Mouse (Mus musculus): Measurements from ENCODE around the gene Kbtbd8. TPM values are rescaled to one million over a fixed set of nuclear protein-coding genes. Genes with fewer than 3 reads are reported as not detected.
A peak's percentile ranks its signal among the peaks of the same experiment; 100 is the strongest.

The Kbtbd8 gene
- polyA plus RNA-seq (2014; fragmentation: Nextera tagmentation; extraction: Ambion mirVana) = 5.2 and 6.5 TPM in 2 replicates

DNA sequence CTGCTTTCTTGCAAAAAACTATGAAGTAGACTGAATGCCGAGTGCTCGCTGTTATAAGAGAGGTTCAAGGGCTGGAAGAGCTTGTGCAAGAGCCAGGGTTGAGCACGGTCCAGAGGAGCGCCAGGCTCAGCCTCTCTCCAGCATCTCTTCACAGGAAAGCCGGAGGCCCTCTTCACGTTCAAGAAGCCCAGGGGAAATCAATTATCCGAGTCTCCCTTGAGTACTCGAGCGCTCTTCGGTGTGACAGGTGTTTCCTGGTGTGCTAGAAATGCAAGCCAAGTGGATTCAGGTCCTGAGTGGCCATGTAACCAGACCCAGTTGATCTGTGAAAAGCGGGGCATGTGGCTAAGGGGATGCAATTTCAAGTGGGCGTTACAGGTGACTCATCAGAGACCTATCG is at the start of gene Kbtbd8:
Gene Kbtbd8 (plus strand): TSS at position 295 of the 400 bp plus-strand sequence.
- no peaks in the 10 kb centered on the region for H3K9me3 ChIP-seq (ENCODE audit: control insufficient read depth, low read length)
- ATAC-seq (ENCODE audit: low FRiP score) = peak; percentile 7; the same call in 1 of the 2 replicates
- peak within 1 kb of the TSS; percentile 87 for H3K27ac ChIP-seq
- H3K4me3 ChIP-seq (replicated peaks; ENCODE audit: low read length) = peak within 1 kb of the TSS; percentile 76
- peaks cover 11% of the 10 kb centered on the region for H3K4me1 ChIP-seq (replicated peaks; ENCODE audit: control insufficient read depth, insufficient read depth, low read length)
- no peaks in the 10 kb centered on the region for H3K27me3 ChIP-seq (ENCODE audit: control insufficient read depth, insufficient read depth, low read length)
- H3K4me2 ChIP-seq (replicated peaks) = peak within 1 kb of the TSS; percentile 85
- H3K9ac ChIP-seq = peak within 1 kb of the TSS; percentile 73
- peaks cover 3% of the 10 kb centered on the region; the same call in 1 of the 2 replicates for H3K36me3 ChIP-seq (replicated peaks; ENCODE audit: control insufficient read depth, insufficient read depth)
- DNase-seq (ENCODE audit: low spot score) = no peak
- WGBS = 30% methylated on average over 13 of the region's 13 CpGs

DNA sequence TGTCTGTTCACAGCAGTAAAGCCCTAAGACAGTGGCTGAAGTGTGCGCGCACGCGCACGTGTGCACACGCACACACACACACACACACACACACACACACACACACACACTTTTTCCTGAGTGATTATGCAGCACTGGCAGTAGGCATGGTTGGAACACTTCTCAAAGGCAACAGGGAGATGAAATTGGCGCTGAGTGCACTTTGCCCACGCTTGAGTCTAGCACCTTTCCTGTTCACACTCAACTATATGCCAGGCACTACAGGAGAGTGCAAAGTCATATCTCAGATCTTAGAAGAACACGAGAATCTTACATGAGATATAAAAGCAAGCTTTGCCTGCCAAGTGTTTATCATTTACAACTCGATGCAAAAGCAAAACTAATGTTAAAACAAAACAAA is 47.3 kb upstream of the Kbtbd8 start:
- Histone ChIP-seq H3K36me3 (replicated peaks; ENCODE audit: control insufficient read depth, insufficient read depth) (no peaks in the 10 kb centered on the region), H3K4me2 (replicated peaks) (no peak overlapping the region), H3K4me1 (replicated peaks; ENCODE audit: control insufficient read depth, insufficient read depth, low read length) (no peaks in the 10 kb centered on the region), H3K9me3 (ENCODE audit: control insufficient read depth, low read length) (peaks cover 12% of the 10 kb centered on the region; the same call in 1 of the 2 replicates), H3K9ac (no peak overlapping the region), H3K4me3 (replicated peaks; ENCODE audit: low read length) (no peak overlapping the region), H3K27me3 (ENCODE audit: control insufficient read depth, insufficient read depth, low read length) (no peaks in the 10 kb centered on the region), H3K27ac (no peak overlapping the region)
- no peak for DNase-seq (ENCODE audit: low spot score)
- no peak for ATAC-seq (ENCODE audit: low FRiP score)
- 92% methylated on average over 10 of the region's 10 CpGs for WGBS

DNA sequence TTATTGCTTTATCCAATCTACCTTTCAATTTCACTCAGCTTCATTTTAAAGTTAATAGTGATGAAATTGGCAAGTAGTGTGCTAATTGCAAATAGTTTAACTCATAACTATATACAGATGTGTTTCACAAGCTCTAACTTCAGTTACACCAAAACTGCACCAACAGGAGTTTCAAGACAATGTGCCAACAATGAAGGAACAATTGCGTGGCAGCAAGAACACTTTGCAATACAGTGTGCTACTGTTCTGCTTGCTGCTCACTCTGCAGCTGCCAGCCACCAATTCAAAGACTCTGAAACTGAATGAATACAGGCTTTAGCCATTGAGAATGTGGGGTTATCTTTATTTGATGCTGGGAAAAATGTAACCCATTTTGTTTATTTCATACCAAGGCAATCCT is 31.8 kb upstream of the Kbtbd8 start:
- no peak overlapping the region for H3K27ac ChIP-seq
- no peak overlapping the region for H3K4me2 ChIP-seq (replicated peaks)
- ATAC-seq (ENCODE audit: low FRiP score) = no peak
- H3K4me1 ChIP-seq (replicated peaks; ENCODE audit: control insufficient read depth, insufficient read depth, low read length) = no peaks in the 10 kb centered on the region
- H3K27me3 ChIP-seq (ENCODE audit: control insufficient read depth, insufficient read depth, low read length) = no peaks in the 10 kb centered on the region
- no peaks in the 10 kb centered on the region for H3K9me3 ChIP-seq (ENCODE audit: control insufficient read depth, low read length)
- WGBS = 58% methylated on average over 1 of the region's 1 CpGs
- no peak overlapping the region for H3K9ac ChIP-seq
- no peak overlapping the region for H3K4me3 ChIP-seq (replicated peaks; ENCODE audit: low read length)
- DNase-seq (ENCODE audit: low spot score) = no peak
- H3K36me3 ChIP-seq (replicated peaks; ENCODE audit: control insufficient read depth, insufficient read depth) = no peaks in the 10 kb centered on the region

DNA sequence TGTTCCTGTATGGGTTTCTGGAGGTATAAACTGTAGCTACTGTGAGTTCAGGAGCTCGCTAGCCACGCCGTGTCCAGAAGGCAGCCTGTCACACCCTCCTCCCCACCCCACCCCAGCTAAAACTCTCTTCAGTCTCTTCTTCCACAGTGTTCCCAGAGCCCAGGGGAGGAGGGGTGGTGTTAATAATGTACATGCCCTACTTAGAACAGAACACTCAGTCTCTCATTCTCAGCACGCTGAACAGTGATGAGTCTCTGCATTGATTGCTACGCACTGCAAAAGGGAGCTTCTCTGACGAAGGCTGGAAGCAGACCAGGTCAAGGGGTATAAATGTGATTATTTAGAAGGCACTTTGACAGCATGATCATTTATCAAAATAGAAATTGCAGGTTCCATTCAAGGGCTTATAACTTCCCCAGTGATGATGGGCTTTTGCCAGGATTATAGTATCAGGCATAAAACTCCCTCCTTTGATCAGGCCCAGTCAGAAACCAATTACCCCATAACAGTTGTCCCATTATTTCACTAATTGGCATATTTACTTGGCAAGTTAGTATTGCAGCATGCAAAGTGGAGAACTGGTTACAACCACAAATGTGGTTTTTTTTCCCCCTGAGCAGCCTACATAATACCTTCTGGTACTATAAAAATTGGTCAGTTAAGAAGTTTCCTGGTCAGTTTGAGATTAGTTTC is 29.7 kb upstream of the Kbtbd8 start:
- H3K36me3 ChIP-seq (replicated peaks; ENCODE audit: control insufficient read depth, insufficient read depth) = no peaks in the 10 kb centered on the region
- ATAC-seq (ENCODE audit: low FRiP score) = no peak
- 75% methylated on average over 6 of the region's 6 CpGs for WGBS
- no peaks in the 10 kb centered on the region for H3K27me3 ChIP-seq (ENCODE audit: control insufficient read depth, insufficient read depth, low read length)
- no peak overlapping the region for H3K27ac ChIP-seq
- H3K9me3 ChIP-seq (ENCODE audit: control insufficient read depth, low read length) = no peaks in the 10 kb centered on the region
- no peaks in the 10 kb centered on the region for H3K4me1 ChIP-seq (replicated peaks; ENCODE audit: control insufficient read depth, insufficient read depth, low read length)
- H3K4me3 ChIP-seq (replicated peaks; ENCODE audit: low read length) = no peak overlapping the region
- no peak for DNase-seq (ENCODE audit: low spot score)
- H3K9ac ChIP-seq = no peak overlapping the region
- no peak overlapping the region for H3K4me2 ChIP-seq (replicated peaks)

DNA sequence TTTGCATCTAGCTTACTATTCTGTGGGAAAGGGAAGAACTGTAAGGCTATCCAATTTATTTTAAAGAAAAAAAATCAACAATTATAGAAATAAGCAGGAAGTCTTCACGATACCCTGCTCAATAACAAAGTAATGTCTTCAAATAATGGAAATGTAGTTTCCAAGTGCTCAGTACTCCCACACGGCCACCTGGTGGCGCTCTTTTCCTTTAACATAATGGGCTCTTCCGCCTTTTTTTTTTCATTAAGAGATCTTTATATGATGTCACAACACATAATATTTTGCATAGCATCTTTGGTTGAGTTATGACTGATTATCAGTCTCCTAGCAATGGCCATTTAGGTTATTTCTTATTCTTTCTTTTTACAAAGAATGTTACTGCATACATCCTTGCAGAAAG is 29.0 kb upstream of the Kbtbd8 start:
- H3K9ac ChIP-seq = no peak overlapping the region
- H3K4me1 ChIP-seq (replicated peaks; ENCODE audit: control insufficient read depth, insufficient read depth, low read length) = no peaks in the 10 kb centered on the region
- DNase-seq (ENCODE audit: low spot score) = no peak
- H3K27me3 ChIP-seq (ENCODE audit: control insufficient read depth, insufficient read depth, low read length) = no peaks in the 10 kb centered on the region
- no peaks in the 10 kb centered on the region for H3K36me3 ChIP-seq (replicated peaks; ENCODE audit: control insufficient read depth, insufficient read depth)
- no peak for ATAC-seq (ENCODE audit: low FRiP score)
- no peaks in the 10 kb centered on the region for H3K9me3 ChIP-seq (ENCODE audit: control insufficient read depth, low read length)
- H3K4me3 ChIP-seq (replicated peaks; ENCODE audit: low read length) = no peak overlapping the region
- H3K4me2 ChIP-seq (replicated peaks) = no peak overlapping the region
- 49% methylated on average over 4 of the region's 4 CpGs for WGBS
- no peak overlapping the region for H3K27ac ChIP-seq

DNA sequence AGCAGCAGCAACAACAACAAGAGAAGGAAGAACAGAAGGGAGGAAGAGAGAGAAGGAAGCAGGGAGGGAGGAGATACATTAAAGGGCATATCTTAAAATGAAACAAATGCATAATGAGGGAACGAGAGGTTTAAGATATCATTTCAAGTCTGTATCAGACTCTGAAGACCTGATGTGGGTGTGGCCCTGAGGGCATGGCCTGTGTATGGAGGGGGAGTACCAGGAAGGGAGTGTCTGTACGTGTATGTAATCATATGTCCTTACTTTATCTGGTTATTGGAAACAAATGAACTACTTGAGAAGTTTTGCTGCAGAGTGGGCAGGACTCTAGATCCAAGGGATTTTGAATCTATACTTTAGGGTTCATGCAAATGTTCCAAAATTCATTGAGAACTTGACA is 22.3 kb upstream of the Kbtbd8 start:
- ATAC-seq (ENCODE audit: low FRiP score) (no peak), DNase-seq (ENCODE audit: low spot score) (no peak)
- H3K4me1 ChIP-seq (replicated peaks; ENCODE audit: control insufficient read depth, insufficient read depth, low read length) = no peaks in the 10 kb centered on the region
- no peak overlapping the region for H3K27ac ChIP-seq
- WGBS = 78% methylated on average over 2 of the region's 2 CpGs
- no peak overlapping the region for H3K4me3 ChIP-seq (replicated peaks; ENCODE audit: low read length)
- no peak overlapping the region for H3K9ac ChIP-seq
- H3K36me3 ChIP-seq (replicated peaks; ENCODE audit: control insufficient read depth, insufficient read depth) = no peaks in the 10 kb centered on the region
- no peak overlapping the region for H3K4me2 ChIP-seq (replicated peaks)
- H3K27me3 ChIP-seq (ENCODE audit: control insufficient read depth, insufficient read depth, low read length) = no peaks in the 10 kb centered on the region
- no peaks in the 10 kb centered on the region for H3K9me3 ChIP-seq (ENCODE audit: control insufficient read depth, low read length)

DNA sequence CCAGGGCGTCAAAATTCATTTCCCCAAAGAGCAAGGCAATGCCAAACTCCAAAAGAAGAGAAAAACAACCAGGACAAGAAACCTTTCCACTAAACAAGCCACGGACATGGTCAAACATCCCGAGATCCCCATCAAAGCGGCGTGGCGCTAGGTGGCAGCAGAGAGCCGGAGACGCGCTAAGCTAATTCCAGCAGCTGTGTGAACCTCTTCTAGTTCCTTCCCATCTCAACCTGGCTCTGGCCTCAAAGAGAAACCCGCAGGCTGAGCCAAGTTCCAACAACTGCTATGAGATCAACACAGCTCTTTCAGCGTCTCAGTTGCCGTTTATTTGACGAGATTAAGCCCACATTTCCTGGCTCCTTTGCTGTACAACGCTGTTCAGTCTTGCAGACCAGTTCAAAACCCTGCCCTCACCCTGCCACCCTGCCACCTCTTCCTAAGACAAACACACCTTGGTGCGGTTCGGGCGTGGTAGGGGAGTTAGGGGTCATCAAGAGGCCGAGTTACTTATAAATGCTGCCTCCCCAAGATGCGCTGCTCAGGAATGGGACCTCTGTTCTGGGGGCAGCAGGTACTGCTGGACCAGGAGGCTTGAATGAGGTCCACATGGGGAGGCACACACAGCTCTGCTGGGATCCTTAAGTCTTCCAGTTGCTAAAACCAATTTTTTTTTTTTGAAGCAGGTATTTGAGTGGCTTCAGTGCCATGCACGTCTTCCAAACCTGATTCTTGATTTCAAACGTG is 18.5 kb upstream of the Kbtbd8 start:
- Histone ChIP-seq H3K9me3 (ENCODE audit: control insufficient read depth, low read length) (no peaks in the 10 kb centered on the region), H3K4me1 (replicated peaks; ENCODE audit: control insufficient read depth, insufficient read depth, low read length) (no peaks in the 10 kb centered on the region), H3K27me3 (ENCODE audit: control insufficient read depth, insufficient read depth, low read length) (no peaks in the 10 kb centered on the region), H3K4me3 (replicated peaks; ENCODE audit: low read length) (no peak overlapping the region), H3K36me3 (replicated peaks; ENCODE audit: control insufficient read depth, insufficient read depth) (no peaks in the 10 kb centered on the region), H3K27ac (no peak overlapping the region), H3K4me2 (replicated peaks) (no peak overlapping the region), H3K9ac (no peak overlapping the region)
- 27% methylated on average over 21 of the region's 21 CpGs for WGBS
- peak; percentile 31; the same call in 1 of the 2 replicates for ATAC-seq (ENCODE audit: low FRiP score)
- DNase-seq (ENCODE audit: low spot score) = peak; percentile 93

DNA sequence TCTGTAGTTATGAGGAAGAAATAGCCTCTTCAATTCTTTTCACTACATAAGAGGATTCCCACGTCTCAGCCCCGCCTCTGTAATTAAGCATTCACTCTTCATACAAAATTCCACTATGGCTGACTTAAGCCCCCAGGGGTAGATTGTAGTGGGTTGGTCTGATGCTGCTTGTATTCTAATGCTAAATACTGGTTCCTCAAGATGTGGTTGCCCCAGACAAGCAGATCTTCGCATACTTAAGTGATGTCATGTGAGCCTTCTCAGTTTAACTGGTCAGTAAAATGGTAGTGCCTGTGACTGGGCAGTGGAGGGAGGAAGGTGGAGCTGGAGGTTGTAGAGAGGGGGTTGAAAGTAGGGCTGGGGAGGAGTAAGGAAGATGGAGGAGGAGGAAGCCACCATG is 13.3 kb upstream of the Kbtbd8 start:
- 35% methylated on average over 3 of the region's 3 CpGs for WGBS
- Histone ChIP-seq H3K27me3 (ENCODE audit: control insufficient read depth, insufficient read depth, low read length) (no peaks in the 10 kb centered on the region), H3K36me3 (replicated peaks; ENCODE audit: control insufficient read depth, insufficient read depth) (no peaks in the 10 kb centered on the region), H3K4me3 (replicated peaks; ENCODE audit: low read length) (no peak overlapping the region), H3K27ac (no peak overlapping the region), H3K9ac (no peak overlapping the region), H3K9me3 (ENCODE audit: control insufficient read depth, low read length) (no peaks in the 10 kb centered on the region), H3K4me2 (replicated peaks) (no peak overlapping the region), H3K4me1 (replicated peaks; ENCODE audit: control insufficient read depth, insufficient read depth, low read length) (no peaks in the 10 kb centered on the region)
- DNase-seq (ENCODE audit: low spot score) (no peak), ATAC-seq (ENCODE audit: low FRiP score) (no peak)

DNA sequence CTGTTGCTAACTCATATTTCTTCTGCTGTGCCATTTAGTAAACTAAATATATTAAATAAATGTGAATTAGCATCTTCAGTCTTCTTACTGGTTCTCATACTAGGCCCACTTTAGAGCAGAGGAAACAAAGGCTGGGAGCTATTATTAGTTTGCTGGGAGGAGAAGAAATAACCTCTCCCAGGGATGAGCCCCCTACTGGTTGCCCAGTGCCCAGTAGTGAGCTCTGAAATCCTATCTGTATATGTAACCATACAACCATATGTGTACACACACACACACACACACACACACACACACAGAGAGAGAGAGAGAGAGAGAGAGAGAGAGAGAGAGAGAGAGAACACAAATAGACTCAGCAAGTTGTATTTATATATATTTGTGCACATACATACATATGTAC is 8.6 kb upstream of the Kbtbd8 start:
- ATAC-seq (ENCODE audit: low FRiP score) = no peak
- no peak overlapping the region for H3K27ac ChIP-seq
- no peaks in the 10 kb centered on the region for H3K9me3 ChIP-seq (ENCODE audit: control insufficient read depth, low read length)
- no peak overlapping the region for H3K9ac ChIP-seq
- H3K4me1 ChIP-seq (replicated peaks; ENCODE audit: control insufficient read depth, insufficient read depth, low read length) = no peaks in the 10 kb centered on the region
- no peak overlapping the region for H3K4me2 ChIP-seq (replicated peaks)
- no peak overlapping the region for H3K4me3 ChIP-seq (replicated peaks; ENCODE audit: low read length)
- H3K36me3 ChIP-seq (replicated peaks; ENCODE audit: control insufficient read depth, insufficient read depth) = no peaks in the 10 kb centered on the region
- DNase-seq (ENCODE audit: low spot score) = no peak
- no peaks in the 10 kb centered on the region for H3K27me3 ChIP-seq (ENCODE audit: control insufficient read depth, insufficient read depth, low read length)
